Mouse (Mus musculus) forebrain, embryonic 11.5 days (tissue): ENCODE measurements at regions not wholly inside any gene's neighbourhood (a gene's known extent, or its start where the extent isn't known, plus 50 kb on each side); places are given as distances from the start of the nearest gene placed in this dataset.

ENCODE experiments used
- ATAC-seq: fragments of 200-750 bp; cut with Nextera tagmentation; replicated peaks from 2 replicates; pipeline ENCODE4 v1.8.0; 2017; ENCODE audit warnings: moderate TSS enrichment; ENCODE audit not compliant: low FRiP score
- DNase-seq: peaks from one replicate; pipeline ENCODE4 v3.0.0-alpha.2; 2017; ENCODE audit warnings: low spot score
- H3K27ac ChIP-seq: fragments of 300-500 bp; sonication (generic); 2 replicates; pipeline ENCODE4 v1.5.1; 2014; ENCODE audit warnings: low read depth, low read length
- H3K27me3 ChIP-seq: fragments of 300-500 bp; sonication (generic); 2 replicates; pipeline ENCODE4 v1.6.1; 2014; ENCODE audit warnings: mild to moderate bottlenecking, low read length, mixed read lengths; ENCODE audit not compliant: control insufficient read depth, insufficient read depth
- H3K36me3 ChIP-seq: fragments of 300-500 bp; sonication (generic); 2 replicates; pipeline ENCODE4 v1.6.1; 2014; ENCODE audit warnings: mild to moderate bottlenecking, low read length, moderate library complexity, mixed read lengths; ENCODE audit not compliant: control insufficient read depth, insufficient read depth
- H3K4me1 ChIP-seq: fragments of 300-500 bp; sonication (generic); replicated peaks from 2 replicates; pipeline ENCODE4 v1.6.1; 2014; ENCODE audit warnings: low read length, mixed read lengths; ENCODE audit not compliant: control insufficient read depth, insufficient read depth
- H3K4me2 ChIP-seq: fragments of 300-500 bp; sonication (generic); 2 replicates; pipeline ENCODE4 v1.6.1; 2014; ENCODE audit warnings: low read depth, mild to moderate bottlenecking, low read length, moderate library complexity, mixed read lengths; ENCODE audit not compliant: severe bottlenecking
- H3K4me3 ChIP-seq: fragments of 300-500 bp; sonication (generic); 2 replicates; pipeline ENCODE4 v1.5.1; 2014; ENCODE audit warnings: low read depth, low read length
- H3K9ac ChIP-seq: fragments of 300-500 bp; sonication (generic); 2 replicates; pipeline ENCODE4 v1.6.1; 2014; ENCODE audit warnings: low read length
- H3K9me3 ChIP-seq: fragments of 300-500 bp; sonication (generic); 2 replicates; pipeline ENCODE4 v1.6.1; 2016; ENCODE audit warnings: low read length, mixed read lengths; ENCODE audit not compliant: control insufficient read depth
- WGBS: fragments of 180-500 bp; shearing (Covaris S2); extraction: QIAGEN DNeasy Blood & Tissue Kit; methylation state at CpG from one replicate; pipeline ENCODE4 v1.1.7; 2014; 5-methylcytosine and 5-hydroxymethylcytosine counted together

- DNase-seq = no peak
- ATAC-seq = 0 out of 2 replicates have a peak, but pooled peaks have one; percentile 34
- WGBS = 85% methylated on average over 10 of the region's 10 CpGs
- H3K4me1 ChIP-seq = no peaks in the 10 kb centered on the region
- no peak overlapping the region for H3K27ac ChIP-seq
- no peaks in the 10 kb centered on the region for H3K27me3 ChIP-seq
- H3K9ac ChIP-seq = no peak overlapping the region
- no peaks in the 10 kb centered on the region for H3K36me3 ChIP-seq
- H3K9me3 ChIP-seq = no peaks in the 10 kb centered on the region
- H3K4me3 ChIP-seq = no peak overlapping the region
- H3K4me2 ChIP-seq = no peak overlapping the region
Observed at GRCm38 (mm10) chr8:112332021-112332420, 237.8 kb upstream of the Cntnap4 start.

- Histone ChIP-seq H3K4me1 (no peaks in the 10 kb centered on the region), H3K9me3 (no peaks in the 10 kb centered on the region), H3K27me3 (no peaks in the 10 kb centered on the region), H3K4me3 (no peak overlapping the region), H3K36me3 (no peaks in the 10 kb centered on the region), H3K27ac (no peak overlapping the region), H3K4me2 (no peak overlapping the region), H3K9ac (no peak overlapping the region)
- 85% methylated on average over 3 of the region's 3 CpGs for WGBS
- no peak for DNase-seq
- ATAC-seq = no peak
Observed at GRCm38 (mm10) chr8:112309816-112310215, 260.0 kb upstream of the Cntnap4 start.

GRCm38 (mm10) chr8:112308354-112308753 is 261.5 kb upstream of the Cntnap4 start:
- H3K4me1 ChIP-seq = no peaks in the 10 kb centered on the region
- no peak overlapping the region for H3K27ac ChIP-seq
- H3K36me3 ChIP-seq = no peaks in the 10 kb centered on the region
- H3K9ac ChIP-seq = no peak overlapping the region
- no peaks in the 10 kb centered on the region for H3K9me3 ChIP-seq
- H3K4me3 ChIP-seq = no peak overlapping the region
- no peak overlapping the region for H3K4me2 ChIP-seq
- no peak for DNase-seq
- WGBS = 86% methylated on average over 6 of the region's 6 CpGs
- ATAC-seq = no peak
- no peaks in the 10 kb centered on the region for H3K27me3 ChIP-seq

- no peak overlapping the region for H3K27ac ChIP-seq
- no peak for ATAC-seq
- H3K9ac ChIP-seq = no peak overlapping the region
- H3K27me3 ChIP-seq = no peaks in the 10 kb centered on the region
- no peak for DNase-seq
- WGBS = 90% methylated on average over 8 of the region's 8 CpGs
- H3K9me3 ChIP-seq = no peaks in the 10 kb centered on the region
- H3K4me1 ChIP-seq = no peaks in the 10 kb centered on the region
- H3K36me3 ChIP-seq = no peaks in the 10 kb centered on the region
- no peak overlapping the region for H3K4me3 ChIP-seq
- no peak overlapping the region for H3K4me2 ChIP-seq
Observed at GRCm38 (mm10) chr8:112297021-112297420, 272.8 kb upstream of the Cntnap4 start.

GRCm38 (mm10) chr8:112283316-112283715 is 268.5 kb upstream of the Gm6793 start:
- no peak overlapping the region for H3K4me3 ChIP-seq
- no peaks in the 10 kb centered on the region for H3K4me1 ChIP-seq
- H3K9ac ChIP-seq = no peak overlapping the region
- DNase-seq = no peak
- 95% methylated on average over 6 of the region's 6 CpGs for WGBS
- no peak for ATAC-seq
- no peaks in the 10 kb centered on the region for H3K9me3 ChIP-seq
- no peak overlapping the region for H3K27ac ChIP-seq
- H3K36me3 ChIP-seq = no peaks in the 10 kb centered on the region
- H3K4me2 ChIP-seq = no peak overlapping the region
- H3K27me3 ChIP-seq = no peaks in the 10 kb centered on the region

- Histone ChIP-seq H3K27me3 (no peaks in the 10 kb centered on the region), H3K4me1 (peaks cover 5% of the 10 kb centered on the region; the same call in 1 of the 2 replicates), H3K4me2 (peak overlapping the region; percentile 40; the same call in 1 of the 2 replicates), H3K36me3 (no peaks in the 10 kb centered on the region; the same call in 1 of the 2 replicates), H3K9ac (peak overlapping the region; percentile 24), H3K9me3 (no peaks in the 10 kb centered on the region; the same call in 1 of the 2 replicates), H3K27ac (peak overlapping the region; percentile 89), H3K4me3 (0 out of 2 replicates have a peak overlapping the region, but pooled peaks have one; percentile 10)
- peak; percentile 69 for ATAC-seq
- WGBS = 22% methylated on average over 5 of the region's 5 CpGs
- peak; percentile 59 for DNase-seq
Observed at GRCm38 (mm10) chr8:112269598-112269997, 254.8 kb upstream of the Gm6793 start.

- no peaks in the 10 kb centered on the region for H3K27me3 ChIP-seq
- H3K27ac ChIP-seq = peak overlapping the region; percentile 89
- peaks cover 5% of the 10 kb centered on the region; the same call in 1 of the 2 replicates for H3K4me1 ChIP-seq
- 20% methylated on average over 8 of the region's 8 CpGs for WGBS
- peak overlapping the region; percentile 40; the same call in 1 of the 2 replicates for H3K4me2 ChIP-seq
- peak; percentile 54 for DNase-seq
- no peaks in the 10 kb centered on the region; the same call in 1 of the 2 replicates for H3K36me3 ChIP-seq
- peak; percentile 78 for ATAC-seq
- peak overlapping the region; percentile 10; the same call in 1 of the 2 replicates for H3K4me3 ChIP-seq
- H3K9me3 ChIP-seq = no peaks in the 10 kb centered on the region; the same call in 1 of the 2 replicates
- H3K9ac ChIP-seq = peak overlapping the region; percentile 24
Observed at GRCm38 (mm10) chr8:112269214-112269566, 254.4 kb upstream of the Gm6793 start.

- ATAC-seq = peak; percentile 89
- no peaks in the 10 kb centered on the region; the same call in 1 of the 2 replicates for H3K9me3 ChIP-seq
- H3K9ac ChIP-seq = no peak overlapping the region
- WGBS = 24% methylated on average over 9 of the region's 9 CpGs
- H3K27ac ChIP-seq = peak overlapping the region; percentile 89
- H3K27me3 ChIP-seq = no peaks in the 10 kb centered on the region
- peak overlapping the region; percentile 10; the same call in 1 of the 2 replicates for H3K4me3 ChIP-seq
- no peaks in the 10 kb centered on the region; the same call in 1 of the 2 replicates for H3K36me3 ChIP-seq
- peak overlapping the region; percentile 40; the same call in 1 of the 2 replicates for H3K4me2 ChIP-seq
- peaks cover 5% of the 10 kb centered on the region; the same call in 1 of the 2 replicates for H3K4me1 ChIP-seq
- peak; percentile 52 for DNase-seq
Observed at GRCm38 (mm10) chr8:112268544-112269213, 253.8 kb upstream of the Gm6793 start.
